Mouse (Mus musculus): Measurements from ENCODE around the gene Rapgef1.
A peak's percentile ranks its signal among the peaks of the same experiment; 100 is the strongest.

Rapgef1 gene

DNA sequence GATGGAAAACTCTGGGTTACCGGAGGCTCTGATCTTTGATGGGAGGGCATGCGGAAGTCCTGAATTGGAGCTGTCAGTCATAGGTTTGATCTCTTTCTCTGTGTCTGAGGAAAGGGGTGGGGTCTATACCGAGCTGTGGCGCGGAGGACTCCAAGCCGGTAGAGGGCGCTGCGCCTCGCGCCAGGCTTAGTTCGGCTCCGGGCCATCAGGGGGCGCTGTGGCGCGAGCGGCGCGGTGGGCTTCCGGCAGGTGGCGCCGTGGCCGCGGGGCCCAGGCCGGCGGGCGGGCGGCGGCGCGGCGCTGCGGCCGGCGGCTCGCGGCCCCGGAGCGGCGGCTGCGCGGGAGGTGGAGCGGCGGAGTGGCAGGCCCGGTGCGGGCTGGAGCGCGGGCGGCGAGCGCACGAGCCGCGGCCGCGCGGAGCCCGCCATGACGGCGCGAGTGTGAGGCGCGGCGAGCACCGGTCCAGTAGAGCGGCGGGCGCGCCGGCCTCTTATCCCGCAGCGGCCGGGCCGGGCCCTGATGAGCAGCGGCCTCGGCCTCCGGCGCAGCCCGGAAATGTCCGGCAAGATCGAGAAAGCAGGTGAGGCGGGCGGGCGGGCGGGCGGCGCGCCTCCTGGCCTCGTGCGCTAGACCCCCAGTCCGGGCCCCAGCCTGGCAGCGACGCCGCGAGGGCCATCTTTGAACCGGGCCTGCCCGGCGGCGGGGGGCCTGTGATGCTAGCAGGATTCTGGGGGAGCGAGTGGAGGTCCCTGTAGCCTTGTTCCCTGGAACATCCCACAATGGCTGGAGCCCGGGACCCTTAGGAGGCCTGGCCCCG is at the start of gene Rapgef1:
Gene Rapgef1, plus strand, starts transcription at position 237 of the 817 bp plus-strand sequence.
- DNase-seq (ENCODE audit: low read depth, low spot score), result peak; percentile 73

DNA sequence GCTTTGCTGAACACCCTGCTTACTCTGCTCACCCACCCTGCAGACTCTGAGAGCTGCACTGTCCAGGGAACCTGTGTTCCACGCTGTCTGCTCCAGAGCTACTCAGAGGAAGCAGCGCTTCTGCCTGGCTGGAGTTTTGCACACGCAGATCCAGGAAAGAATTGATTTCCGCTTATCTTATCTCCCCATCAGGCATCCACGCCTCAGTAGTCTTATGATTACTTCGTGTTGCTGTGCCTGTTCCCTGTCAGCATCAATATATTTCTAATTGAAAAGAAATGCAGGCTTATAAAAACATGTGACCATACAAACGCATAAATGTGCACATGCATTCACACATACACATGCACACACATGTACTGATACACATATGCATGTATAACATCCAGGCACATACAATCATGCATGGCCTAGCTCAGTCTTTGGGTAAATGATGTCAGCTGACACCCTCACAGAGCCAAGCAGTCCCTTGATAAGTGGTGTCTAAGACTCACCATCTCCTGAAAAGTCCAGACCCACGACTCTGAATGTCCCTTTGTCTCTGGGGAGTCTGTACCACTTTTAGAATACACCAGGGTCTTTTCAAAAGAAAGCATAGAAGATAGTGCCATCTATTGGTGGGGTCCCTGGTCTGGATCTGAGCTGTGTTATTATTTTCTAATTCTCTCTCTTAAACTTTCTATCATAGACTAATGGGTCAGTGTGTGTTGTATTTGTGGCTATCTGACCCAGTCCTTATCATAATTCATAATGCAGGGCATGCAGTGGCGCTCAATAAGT is 47.4 kb upstream of the Rapgef1 start:
- no peak for DNase-seq (ENCODE audit: low read depth, low spot score)

DNA sequence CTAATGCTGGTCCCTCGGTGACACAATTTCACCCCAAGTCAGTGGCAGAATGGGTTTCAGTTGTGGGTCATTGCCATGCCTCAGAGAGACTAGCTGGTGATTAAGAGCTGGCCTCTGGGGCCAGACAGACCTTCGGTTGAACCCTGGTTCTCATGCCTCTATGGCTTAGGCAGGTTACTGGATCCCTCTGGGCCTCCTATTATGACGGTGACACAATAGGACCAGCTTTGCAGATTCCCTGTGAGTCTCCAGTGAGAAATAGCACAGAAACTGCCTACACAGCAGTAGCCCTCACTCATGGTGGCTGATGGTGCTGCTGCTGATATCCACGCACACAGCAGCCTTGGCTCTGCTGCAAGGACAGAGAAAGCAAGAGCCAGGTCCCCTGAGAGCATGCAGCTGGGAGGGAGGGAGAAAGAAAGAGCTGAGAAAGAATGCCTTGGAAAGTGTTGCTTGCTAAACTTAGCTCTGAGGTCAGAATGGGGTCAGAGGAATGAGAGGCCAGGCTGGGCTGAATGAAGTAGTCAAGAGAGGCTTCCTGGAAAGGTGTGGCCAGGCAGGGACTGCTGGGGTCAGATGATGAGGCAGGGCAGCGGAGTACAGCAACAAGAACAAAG is 46.6 kb upstream of the Rapgef1 start:
- DNase-seq (ENCODE audit: low read depth, low spot score), result no peak

DNA sequence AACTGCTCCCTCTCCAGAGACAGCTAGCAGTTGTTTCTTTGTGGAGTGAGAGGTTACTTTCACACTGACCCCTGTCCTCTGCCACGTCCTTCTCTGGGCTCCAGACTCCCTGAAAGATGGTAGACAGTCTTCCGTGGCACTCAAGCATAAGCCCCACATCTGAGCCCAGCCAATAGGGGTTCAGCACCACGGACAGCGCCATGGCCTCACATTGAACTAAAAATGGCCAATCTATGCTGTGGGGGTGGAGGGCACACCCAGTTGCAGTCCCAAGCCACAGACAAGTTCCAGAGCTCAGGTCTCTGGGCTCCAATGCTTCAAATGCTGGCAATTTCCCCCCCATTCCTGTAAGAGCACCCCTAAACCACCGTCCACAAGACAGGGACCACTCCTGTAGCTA is 45.9 kb upstream of the Rapgef1 start:
- DNase-seq (ENCODE audit: low read depth, low spot score), result no peak

DNA sequence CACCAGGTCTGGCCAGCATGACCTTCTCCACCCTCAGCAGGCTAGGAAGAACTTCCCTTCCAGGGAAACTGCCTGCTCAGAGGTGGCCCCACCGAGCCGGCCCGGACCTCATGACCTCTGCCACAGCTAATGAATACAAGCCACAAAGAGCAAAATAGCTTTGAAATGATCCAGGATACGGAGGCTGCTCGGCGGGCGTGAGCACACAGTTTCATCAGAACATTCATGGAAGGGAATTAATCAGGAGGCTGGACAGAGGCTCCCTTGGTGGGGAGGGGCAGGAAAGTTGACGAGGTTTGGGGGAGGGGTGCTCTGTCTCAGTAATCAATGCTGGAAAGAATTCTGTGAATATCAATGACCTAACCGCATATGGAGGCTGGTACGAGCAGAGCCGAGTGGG is 45.3 kb upstream of the Rapgef1 start:
- no peak for DNase-seq (ENCODE audit: low read depth, low spot score)

DNA sequence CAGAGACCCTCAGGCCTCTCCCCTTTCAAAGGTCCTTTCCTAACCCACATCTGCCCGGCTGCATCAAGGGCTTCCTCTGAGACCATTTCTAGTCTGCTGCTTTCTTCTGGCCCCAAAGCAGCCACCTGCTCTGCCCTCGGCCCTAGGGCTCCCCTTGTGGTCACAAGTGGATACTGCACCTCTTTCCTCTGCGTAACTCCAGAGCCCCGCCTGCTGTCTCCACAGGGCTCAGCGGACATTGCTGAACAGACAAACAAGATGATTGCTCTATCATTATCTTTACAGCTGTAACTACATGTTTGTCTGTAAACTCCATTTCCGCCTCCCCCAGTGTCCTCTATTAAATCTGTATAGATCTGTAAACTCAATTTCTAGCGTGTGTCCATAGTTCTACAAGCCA is 37.1 kb upstream of the Rapgef1 start:
- DNase-seq (ENCODE audit: low read depth, low spot score), result peak; percentile 29

DNA sequence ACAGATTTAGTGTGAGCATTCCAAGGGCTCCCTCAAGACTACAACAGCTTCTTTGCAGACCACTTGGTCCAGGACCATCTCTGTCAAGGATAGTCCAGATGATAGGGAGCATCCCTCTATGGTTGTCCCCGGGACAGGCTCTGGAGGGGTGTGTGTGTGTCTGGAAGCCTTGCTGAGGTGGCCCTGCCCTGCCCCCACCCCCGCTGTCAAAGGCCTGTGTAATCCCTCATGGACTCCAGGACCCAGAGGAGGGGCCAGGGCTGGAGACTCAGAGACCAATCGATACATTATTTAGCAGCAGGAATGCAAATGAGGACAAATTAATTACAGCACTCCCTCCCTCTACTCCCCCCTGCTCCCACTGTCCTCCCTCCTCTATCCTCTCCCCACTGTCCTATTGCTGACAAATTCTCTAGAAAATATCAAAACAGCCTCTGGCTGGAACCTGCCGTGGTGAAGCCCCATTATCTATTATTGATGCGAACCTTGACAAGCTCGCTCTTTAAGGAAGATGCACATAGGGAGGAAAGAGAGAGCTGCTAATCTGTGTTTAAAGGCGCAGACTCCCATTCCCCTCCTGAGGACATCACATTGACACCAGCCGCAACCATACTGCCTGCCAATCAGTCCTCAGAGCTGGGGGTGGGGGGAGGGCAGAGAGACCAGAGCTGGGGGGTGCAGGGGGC is 33.4 kb upstream of the Rapgef1 start:
- no peak for DNase-seq (ENCODE audit: low read depth, low spot score)

DNA sequence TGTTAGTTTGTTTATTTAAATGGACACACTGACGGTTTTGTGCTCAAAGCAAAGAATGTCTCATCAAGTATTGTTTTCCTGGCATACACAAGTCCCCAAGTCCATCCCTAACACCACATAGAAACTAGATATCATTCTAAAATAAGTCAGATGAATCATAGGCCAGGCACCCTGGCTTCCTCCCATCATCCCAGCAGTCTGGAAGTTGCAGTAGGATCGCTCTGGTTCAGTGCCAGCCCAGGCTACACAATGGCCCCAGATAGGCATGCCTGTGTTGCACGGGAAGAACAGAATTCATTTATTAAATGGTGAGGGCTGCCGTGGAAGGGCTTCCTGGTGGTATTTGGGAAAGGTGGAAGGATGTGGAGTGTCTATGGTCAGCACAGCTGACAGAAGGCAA is 31.5 kb upstream of the Rapgef1 start:
- DNase-seq (ENCODE audit: low read depth, low spot score), result no peak

DNA sequence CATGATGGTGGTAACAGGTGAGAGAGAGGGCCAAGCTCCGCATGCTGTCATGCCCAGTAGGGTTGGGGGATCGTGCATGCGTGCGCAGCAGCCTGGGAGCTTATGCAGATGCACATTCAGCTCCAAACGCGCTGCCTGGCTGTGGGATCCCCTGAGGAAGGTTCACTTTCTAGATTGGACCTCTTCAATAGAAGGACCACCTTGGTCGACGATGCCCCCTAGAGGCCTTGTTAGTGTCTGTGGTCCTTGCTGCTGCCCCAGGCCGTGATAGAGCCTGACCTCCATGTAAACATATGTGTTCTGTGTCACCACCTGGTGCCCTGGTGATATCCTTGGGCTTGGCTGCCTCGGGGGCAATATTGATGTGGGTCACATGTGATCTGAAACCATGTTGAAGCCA is 30.3 kb upstream of the Rapgef1 start:
- no peak for DNase-seq (ENCODE audit: low read depth, low spot score)

DNA sequence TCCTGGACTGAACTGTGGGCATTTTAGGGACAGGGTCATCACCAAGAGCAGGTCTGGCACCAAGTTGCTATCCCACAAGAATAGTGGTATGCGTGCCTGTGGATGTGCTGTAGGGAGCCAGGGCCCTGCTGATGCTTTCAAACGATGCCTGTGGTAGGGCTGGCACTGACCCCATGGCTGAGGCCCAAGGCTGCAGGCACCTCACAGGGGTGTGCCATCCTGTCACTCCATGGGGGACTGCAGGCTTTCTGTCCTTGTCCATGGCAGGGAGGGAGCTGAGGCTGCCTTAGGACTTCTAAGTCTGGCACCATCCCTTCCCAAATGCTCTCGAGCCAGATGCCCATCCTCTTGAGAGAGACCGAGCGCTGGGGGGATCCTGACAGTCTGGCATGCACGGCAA is 27.9 kb upstream of the Rapgef1 start:
- no peak for DNase-seq (ENCODE audit: low read depth, low spot score)

DNA sequence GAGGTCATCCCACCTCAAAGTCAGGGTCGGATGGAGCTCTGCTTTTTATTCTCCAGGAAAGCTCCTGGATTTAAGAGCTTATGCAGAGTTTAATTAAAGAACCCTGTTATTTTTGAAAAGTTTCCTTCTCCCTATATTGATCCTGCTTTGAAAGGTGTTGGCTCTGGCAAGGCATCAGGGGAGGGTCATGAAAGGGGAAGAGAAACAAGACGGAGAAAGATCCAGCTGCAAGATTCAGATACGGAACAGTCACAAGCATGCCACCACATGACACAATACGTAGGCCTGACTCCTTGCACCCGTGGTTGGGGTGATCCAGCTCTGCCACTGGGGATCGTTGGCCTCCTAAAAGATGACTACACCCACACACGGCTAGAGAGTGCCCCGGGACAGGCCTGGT is 27.0 kb upstream of the Rapgef1 start:
- DNase-seq (ENCODE audit: low read depth, low spot score), result no peak

DNA sequence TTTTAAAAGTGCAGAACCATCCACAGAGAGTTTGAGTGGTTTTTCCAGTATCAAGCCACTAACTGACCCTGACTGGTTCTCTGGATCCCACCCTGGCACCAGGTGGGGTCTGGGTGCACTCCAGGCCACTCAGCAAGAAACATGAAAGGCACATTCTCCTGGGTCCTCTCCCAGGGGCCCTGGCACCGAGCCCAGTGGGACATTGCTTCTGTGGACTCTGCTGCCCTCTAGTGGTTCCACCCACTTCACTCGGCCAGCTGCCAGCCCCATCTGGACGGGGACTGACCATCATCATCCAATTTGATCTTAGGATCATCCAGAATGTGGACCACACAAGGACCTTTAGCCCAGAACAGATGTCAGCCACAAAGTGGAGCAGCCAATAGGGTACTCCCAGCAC is 15.6 kb upstream of the Rapgef1 start:
- DNase-seq (ENCODE audit: low read depth, low spot score), result no peak

DNA sequence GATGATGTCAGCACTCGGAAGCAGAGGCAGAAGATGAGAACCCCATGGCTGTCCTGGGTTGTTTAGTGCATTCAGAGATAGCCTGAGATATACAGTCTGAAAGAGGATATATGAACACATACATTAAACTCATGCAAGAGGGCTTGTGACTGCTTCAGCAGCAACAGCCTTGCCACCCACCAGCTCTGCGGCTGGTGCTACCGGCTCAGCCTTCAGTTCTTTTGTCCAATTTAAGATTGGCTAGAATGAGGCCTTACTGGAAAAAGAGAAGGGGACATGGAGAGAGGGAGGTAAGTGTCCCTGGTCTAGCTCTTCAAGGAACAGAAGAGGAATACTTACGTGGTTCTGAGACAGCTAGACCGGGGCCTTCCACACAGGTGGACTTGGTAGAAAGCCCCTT is 13.9 kb upstream of the Rapgef1 start:
- no peak for DNase-seq (ENCODE audit: low read depth, low spot score)

DNA sequence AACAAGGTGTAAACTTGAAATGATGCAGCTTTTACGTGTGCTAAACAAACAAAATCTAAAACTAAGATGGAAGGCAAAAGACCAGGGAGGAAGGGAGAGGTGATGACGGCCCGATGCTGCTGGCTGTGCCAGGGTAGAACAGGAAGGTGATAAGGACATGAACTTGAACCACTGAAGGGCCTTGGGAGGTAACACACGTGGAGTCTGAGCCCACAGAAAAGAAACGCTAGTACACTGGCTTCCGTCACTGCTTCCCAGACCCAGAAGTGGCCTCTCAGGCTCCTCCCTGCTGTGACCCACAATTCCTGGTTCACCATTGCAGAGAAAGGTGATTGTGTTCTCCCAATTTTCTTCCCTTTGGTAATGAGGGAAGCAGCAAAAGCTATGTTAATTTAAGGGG is 13.1 kb upstream of the Rapgef1 start:
- no peak for DNase-seq (ENCODE audit: low read depth, low spot score)

DNA sequence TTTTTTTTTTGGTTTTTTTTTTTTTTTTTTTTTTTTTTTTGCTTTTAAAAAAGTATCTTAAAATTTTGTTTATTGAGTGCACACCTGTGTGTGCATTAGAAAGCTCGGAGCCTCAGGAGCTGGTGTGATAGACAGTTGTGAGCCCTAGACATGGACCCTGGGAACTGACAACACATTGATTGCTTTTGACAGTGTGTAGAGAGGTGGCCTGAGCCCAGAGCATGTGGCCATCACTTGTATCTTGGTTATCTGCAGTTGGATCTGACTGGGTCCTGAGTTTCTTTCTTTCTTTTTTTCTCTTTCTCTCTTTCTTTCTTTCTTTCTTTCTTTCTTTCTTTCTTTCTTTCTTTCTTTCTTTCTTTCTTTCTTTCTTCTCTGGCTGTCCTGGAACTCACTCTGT is 2.2 kb upstream of the Rapgef1 start:
- no peak for DNase-seq (ENCODE audit: low read depth, low spot score)

DNA sequence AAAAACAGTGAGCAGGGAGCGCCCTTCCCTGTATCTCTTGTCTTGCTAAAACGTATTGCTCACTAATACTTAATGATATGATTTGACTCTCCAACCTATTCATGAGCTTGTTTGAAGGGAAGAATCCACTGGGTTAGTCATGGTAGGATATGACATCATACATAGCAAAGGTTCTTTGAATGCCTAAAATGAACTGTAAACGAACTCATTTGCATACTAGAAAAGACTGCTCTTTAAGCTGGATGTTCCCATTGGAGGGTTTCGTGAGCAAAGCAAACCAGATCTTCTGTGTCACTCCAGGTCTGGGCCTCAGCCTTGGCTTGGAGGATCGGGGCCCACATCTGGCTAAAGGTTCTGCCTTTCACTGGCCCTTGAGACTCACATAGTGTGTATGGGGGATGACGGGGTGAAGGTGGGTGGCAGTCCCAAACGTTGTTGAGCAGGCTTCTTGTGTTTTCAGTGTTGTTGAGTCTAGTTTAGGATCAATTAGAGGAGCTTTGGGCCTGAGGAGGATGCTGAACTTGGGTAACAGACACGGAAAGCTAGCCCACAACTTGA is 515 bp upstream of the Rapgef1 start:
- no peak for DNase-seq (ENCODE audit: low read depth, low spot score)

DNA sequence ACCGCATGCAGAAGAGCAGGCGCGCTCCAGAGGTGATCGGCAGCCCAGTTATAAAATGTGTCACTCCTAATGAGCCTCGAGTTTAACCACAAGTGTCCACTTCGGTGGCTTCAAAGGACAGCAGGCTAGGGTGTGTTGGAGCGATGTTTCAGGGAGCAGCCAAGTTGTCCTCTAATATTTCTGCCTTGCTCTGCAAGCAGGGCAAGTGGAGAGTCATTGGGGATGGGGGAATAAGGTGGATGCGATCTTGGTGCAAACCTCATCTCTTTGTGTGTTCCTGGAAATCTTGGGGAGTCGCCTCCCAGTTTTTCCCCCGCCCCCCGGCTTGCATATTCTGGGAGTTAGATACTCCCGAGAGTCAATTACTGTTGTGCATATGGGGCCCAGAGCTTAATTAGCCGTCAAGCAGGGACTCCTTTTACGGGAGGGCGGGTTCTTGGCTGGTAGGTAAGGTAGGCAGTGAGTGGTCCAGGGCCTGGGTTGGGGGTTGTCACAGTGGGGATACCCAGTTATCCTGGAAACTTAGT is 844 bp downstream of the Rapgef1 start:
- DNase-seq (ENCODE audit: low read depth, low spot score), result peak; percentile 35

DNA sequence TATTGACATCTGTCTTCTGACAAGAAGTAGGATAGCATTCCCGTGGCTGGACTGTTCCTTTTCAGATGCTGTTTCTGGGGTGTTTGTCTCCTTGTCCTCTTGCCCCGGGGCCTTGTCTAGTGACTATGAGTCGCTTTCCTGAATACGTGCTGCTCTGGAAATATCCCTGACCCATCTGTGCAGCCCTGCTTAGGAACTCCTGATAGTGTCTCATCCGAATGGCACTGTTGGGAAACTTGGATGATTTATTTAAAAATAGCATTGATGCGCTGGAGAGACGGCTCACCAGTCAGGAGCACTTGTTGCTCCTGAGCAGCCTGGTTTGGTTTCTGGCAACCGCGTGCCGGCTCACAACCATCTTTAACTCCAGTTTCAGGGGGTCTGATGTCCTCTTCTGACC is 1.6 kb downstream of the Rapgef1 start:
- no peak for DNase-seq (ENCODE audit: low read depth, low spot score)

DNA sequence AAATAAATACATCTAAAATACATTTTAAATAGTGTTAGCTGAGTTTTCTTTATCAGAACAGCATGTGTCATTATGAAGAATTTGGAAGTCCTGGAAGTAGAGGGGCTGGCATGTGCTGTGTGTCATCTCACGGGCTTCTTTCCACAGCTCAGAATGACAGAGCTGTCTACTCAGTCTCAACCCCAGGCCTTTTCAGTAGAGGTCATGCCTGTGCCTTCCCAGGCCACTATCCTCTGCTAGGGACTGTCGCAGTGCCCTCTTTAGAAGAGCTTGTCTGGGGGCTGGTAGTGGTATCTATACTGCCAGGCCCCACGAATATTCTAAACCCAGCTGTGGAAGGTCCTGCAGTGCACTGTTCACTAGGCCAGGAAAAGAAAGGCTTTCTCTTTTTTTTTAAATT is 2.1 kb downstream of the Rapgef1 start:
- no peak for DNase-seq (ENCODE audit: low read depth, low spot score)

DNA sequence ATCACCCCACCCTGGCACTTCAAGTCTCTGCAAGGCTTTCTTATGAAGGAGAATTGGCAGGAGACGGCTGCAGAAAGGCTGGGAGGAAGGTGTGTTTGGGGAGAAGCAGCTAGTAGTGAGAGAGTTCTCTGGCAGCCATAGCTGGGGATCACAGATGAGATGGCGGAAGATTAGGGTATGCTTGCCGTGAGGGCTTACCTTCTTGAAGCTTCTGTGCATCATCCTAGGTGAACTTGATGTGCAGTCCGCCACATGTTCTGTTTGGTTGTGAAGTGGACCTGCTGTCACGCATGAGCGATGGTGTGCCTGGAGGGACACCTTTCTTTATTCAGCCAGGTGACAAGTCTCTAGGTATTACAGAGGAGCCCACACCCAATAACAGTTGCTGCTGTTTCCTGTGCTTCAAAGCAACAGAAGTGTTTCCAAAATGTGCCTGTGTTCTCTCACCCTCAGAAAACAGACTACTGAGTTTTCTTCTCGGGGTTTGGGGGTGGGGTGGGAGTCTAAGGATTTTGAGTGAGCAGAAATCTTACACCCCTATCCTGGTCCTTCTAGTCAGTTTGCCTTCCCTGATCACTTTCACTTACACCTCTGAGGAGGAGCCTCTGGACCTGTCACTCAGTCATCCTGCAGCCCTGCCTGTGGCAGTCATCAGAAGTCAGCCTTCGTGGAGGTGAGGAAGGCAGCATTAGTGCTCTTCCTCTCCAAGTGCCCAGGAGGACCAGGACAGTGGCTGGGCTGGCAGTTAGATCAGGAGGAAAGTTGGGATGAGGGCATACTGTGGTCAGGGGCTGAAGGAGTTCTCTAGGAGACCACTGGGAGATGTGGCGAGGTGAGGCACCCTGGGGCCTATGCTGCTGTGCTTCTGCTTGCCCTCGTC is 2.8 kb downstream of the Rapgef1 start:
- DNase-seq (ENCODE audit: low read depth, low spot score), result no peak
